Mouse (Mus musculus) cortical plate, adult 2 months (tissue): ENCODE data around the gene Thap8.

Experiments used
- CTCF ChIP-seq: fragments of 200-500 bp; IDR thresholded peaks from 2 replicates; pipeline ENCODE4 v1.5.1; 2011; ENCODE audit warnings: mild to moderate bottlenecking, control low read depth, low read length; ENCODE audit not compliant: insufficient read depth; ENCODE audit errors: extremely low read depth
- POLR2A ChIP-seq: fragments of 200-500 bp; IDR thresholded peaks from 2 replicates; pipeline ENCODE4 v1.6.1; 2011; ENCODE audit warnings: mild to moderate bottlenecking, low read length, control low read depth; ENCODE audit not compliant: insufficient read depth; ENCODE audit errors: extremely low read depth

DNA sequence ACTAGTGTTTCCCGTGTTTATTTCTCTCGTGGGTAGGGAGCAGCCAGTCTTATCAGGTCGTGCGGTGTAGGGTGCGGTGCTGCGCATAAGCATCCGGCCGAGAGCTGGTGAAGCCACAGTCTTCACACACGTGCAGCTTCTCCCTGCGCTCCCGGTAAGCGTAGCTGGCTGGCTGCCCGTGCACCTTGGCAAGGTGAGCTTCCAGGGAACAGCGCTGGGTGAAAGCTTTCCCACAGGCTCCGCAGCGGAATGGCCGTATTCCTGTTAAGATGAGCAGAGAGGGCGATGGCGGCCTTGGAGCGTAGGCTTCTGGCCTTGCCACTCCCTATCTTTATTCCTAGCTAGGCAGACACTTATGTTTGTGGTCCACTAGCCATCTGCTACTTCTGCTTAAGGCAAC lies 46.5 kb upstream of the Thap8 start:
- TF ChIP-seq POLR2A (no peak), CTCF (no peak)
